ENCODE assay signal across 9 mouse cellular contexts in the genomic region with DNA sequence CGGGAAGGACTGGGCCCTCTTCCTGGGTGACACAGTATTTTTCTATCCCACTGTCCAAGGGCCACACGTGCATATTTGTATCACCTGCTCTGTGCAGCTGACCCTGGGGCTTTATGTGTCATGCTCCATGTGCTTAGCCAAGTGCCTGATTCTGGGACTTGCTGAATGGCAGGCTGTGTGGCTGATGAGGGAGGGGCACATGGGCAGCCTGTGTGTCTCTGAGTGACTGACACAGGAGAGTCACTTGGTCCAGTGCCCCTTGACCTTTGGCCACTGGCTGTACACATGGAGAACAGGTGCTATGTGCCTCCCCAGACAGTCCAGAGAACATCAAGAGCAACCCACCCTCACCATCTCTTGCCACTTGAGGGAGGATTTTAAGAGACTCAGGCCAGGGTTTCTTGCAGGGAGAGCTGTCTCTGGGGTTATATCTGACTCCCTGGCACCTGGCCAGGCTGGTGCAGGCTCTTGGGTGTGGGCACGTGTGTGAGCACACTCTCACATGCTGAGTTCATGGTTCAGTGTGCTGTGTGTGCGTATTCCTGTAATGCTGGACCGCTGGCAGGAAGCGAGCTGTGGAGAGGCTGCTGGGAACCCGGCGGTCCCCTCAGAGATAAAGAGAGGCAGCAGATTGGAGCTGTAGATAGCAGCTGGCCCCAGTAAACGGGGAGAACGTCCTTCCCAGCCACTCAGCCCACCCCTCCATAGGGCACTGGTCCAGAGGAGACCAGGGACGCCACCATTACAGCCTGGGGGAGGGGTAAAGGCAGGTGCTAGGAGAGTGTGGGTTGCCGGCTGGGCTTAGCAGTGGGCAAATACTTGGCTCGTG. TPM values are rescaled to one million over a fixed set of nuclear protein-coding genes. Genes with fewer than 3 reads are reported as not detected.
A peak's percentile ranks its signal among the peaks of the same experiment; 100 is the strongest.
DNase-seq lines count a peak whose midpoint lies in the region; ATAC-seq and TF ChIP-seq lines count a peak whose summit lies in the region.
"Had no signal": no experiment of that assay in that cellular context is flagged by ENCODE, and none has a peak within 500 bp of the region (broad histone marks: within the 10 kb centered on the region; RNA-seq: fewer than 3 reads in every experiment).

No protein-coding gene starts in this region.

- peak; percentile 72 to 80 for ATAC-seq in hematopoietic stem cell, adult 5-6 weeks (replicated peaks in 1 of 2; ENCODE audit: insufficient read depth in 1 of 2, low FRiP score in 2 of 2, low TSS enrichment in 1 of 2, low read depth in 1 of 2, poor library complexity in 2 of 2, severe bottlenecking in 2 of 2)

- no peak for TF ChIP-seq CTCF in lung, adult 2 months (IDR thresholded peaks at IDR 0.05; ENCODE audit: insufficient read depth, low read length)

- peaks cover 37% of the 10 kb centered on the region for H3K4me1 ChIP-seq in lung, adult 2 months (ENCODE audit: control insufficient read depth, insufficient read depth, low read length)

- WGBS in lung, adult 2 months = 14% methylated on average over 13 of the region's 13 CpGs

- no peak overlapping the region for H3K4me3 ChIP-seq in lung, adult 2 months (replicated peaks; ENCODE audit: extremely low read depth, low read depth, low read length)

- peak; percentile 47 to 50 for DNase-seq in lung, adult 18-20 months
- no peak for DNase-seq in lung, adult 2 months
- DNase-seq in brain, adult 2 months (ENCODE audit: low read depth, low spot score) = peak; percentile 57
- peak; percentile 28 to 48 for DNase-seq in layer of hippocampus, adult 8-10 months (ENCODE audit: low spot score in 2 of 2)
- DNase-seq in lung, postnatal 36 days = peak; percentile 67
- DNase-seq in spleen, postnatal 4 days (ENCODE audit: low spot score in 2 of 2) = peak; percentile 53 to 73
- no peak for DNase-seq in urinary bladder, postnatal 10 days (ENCODE audit: low spot score)

- no peak for TF ChIP-seq POLR2A in lung, adult 2 months (IDR thresholded peaks at IDR 0.05; ENCODE audit: borderline replicate concordance, extremely low read depth, low read depth, low read length)

RNA-seq across cellular contexts. Expression of gene Tha1, which starts 4.8 kb away (rescaled TPM):
- polyA plus RNA-seq in lung, adult 2 months (2012; rRNA removed) = 11.7 and 15.5 TPM in 2 replicates
- 5.4 and 5.9 TPM in 2 replicates for total RNA-seq in hematopoietic stem cell, adult 5-6 weeks (2017)
- 1 to 10 TPM; 3.1 to 5.9 (median 5.6) TPM for total RNA-seq in layer of hippocampus, adult 8-10 months (2022)

RNA-seq across cellular contexts. Expression of gene Tmem235, which starts 17.6 kb away (rescaled TPM):
- not detected in 2 replicates for polyA plus RNA-seq in lung, adult 2 months (2012; rRNA removed)
- total RNA-seq in hematopoietic stem cell, adult 5-6 weeks (2017) = not detected in 2 replicates
- total RNA-seq in layer of hippocampus, adult 8-10 months (2022) = under 1 TPM in 1 of 4 experiments, not detected in 3; 0.24 TPM
- polyA plus RNA-seq: embryonic facial prominence, embryonic 11.5 days had no signal

RNA-seq across cellular contexts. Expression of gene Birc5, which starts 29.1 kb away (rescaled TPM):
- 1.4 and 2.5 TPM in 2 replicates for polyA plus RNA-seq in lung, adult 2 months (2012; rRNA removed)
- total RNA-seq in hematopoietic stem cell, adult 5-6 weeks (2017) = 114 and 124 TPM in 2 replicates
- total RNA-seq in layer of hippocampus, adult 8-10 months (2022) = 1 to 10 TPM in 2 of 4 experiments, under 1 TPM in 2; 0.12 to 1.6 (median 0.86) TPM

RNA-seq across cellular contexts. Expression of gene Tk1, which starts 52.2 kb away (rescaled TPM):
- 7.3 and 11.5 TPM in 2 replicates for polyA plus RNA-seq in lung, adult 2 months (2012; rRNA removed)
- total RNA-seq in hematopoietic stem cell, adult 5-6 weeks (2017) = 40.1 and 49.0 TPM in 2 replicates
- total RNA-seq in layer of hippocampus, adult 8-10 months (2022) = 1 to 10 TPM in 1 of 4 experiments, under 1 TPM in 3; 0.54 to 1.3 (median 0.88) TPM

RNA-seq across cellular contexts. Expression of gene Afmid, which starts 52.4 kb away (rescaled TPM):
- 4.3 and 6.0 TPM in 2 replicates for polyA plus RNA-seq in lung, adult 2 months (2012; rRNA removed)
- 3.9 and 4.5 TPM in 2 replicates for total RNA-seq in hematopoietic stem cell, adult 5-6 weeks (2017)
- total RNA-seq in layer of hippocampus, adult 8-10 months (2022) = 1 to 10 TPM; 4.0 to 5.4 (median 4.2) TPM

Comparison
In these comparisons a context has a peak if more than half of its experiments do, and no peak if none do; other contexts are left out.
1. DNase-seq: peak in lung, adult 18-20 months (2 of 2), brain, adult 2 months (single experiment), layer of hippocampus, adult 8-10 months (2 of 2), lung, postnatal 36 days (single experiment) and spleen, postnatal 4 days (2 of 2); none in lung, adult 2 months (single experiment) and urinary bladder, postnatal 10 days (single experiment).
2. RNA of gene Birc5, which starts 29.1 kb away (total RNA-seq): 114 to 124 TPM in hematopoietic stem cell, adult 5-6 weeks; 0.12 to 1.6 TPM in layer of hippocampus, adult 8-10 months; every median in the first group is over 10 times any median in the second.